ENCODE assay signal across 15 mouse cellular contexts in the genomic region with DNA sequence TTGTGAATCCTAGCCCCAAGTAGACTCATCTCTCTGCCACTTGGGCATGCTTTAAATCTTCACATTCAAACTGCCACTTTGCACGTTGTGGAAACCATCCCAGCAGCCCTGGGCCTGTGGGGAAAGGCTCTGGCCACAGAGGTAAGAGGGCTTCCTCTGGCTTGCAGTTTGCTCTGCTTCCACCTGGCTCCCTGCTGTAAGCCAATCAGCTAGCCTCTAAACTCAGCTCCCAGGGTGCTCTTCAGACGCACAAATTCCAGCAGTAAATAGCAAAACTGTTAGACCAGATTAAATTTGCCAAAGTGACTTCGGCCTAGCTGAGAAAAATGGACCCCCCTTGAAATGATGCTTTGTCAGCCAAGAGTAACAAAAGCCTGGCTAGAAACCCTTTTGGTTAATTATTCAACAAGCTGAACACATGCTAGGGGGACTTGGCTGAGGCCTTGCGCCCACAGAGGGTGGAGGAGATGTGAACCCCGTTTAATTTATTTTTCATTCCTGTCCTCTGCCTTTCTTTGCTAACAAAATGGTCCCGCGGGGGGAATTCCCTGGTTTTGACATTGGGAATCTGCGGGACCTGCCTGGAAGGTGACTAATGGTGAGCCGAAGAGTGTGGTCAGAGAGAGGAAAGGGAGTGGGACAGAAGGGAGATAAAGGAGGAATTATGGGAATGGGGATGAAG.
DNase-seq lines count a peak whose midpoint lies in the region; ATAC-seq and TF ChIP-seq lines count a peak whose summit lies in the region.
"Had no signal": no experiment of that assay in that cellular context is flagged by ENCODE, and none has a peak within 500 bp of the region (broad histone marks: within the 10 kb centered on the region; RNA-seq: fewer than 3 reads in every experiment).

No protein-coding gene starts in this region.

- 40% methylated on average over 9 of the region's 9 CpGs for WGBS in hindbrain, embryonic 13.5 days
- WGBS in hindbrain, embryonic 12.5 days, result 52% methylated on average over 9 of the region's 9 CpGs
- WGBS in embryonic facial prominence, embryonic 14.5 days, result 57% methylated on average over 9 of the region's 9 CpGs
- WGBS in limb, embryonic 14.5 days, result 54% methylated on average over 9 of the region's 9 CpGs

- H3K4me1 ChIP-seq in hindbrain, embryonic 13.5 days (replicated peaks), result peaks cover 15% of the 10 kb centered on the region
- peaks cover 8% of the 10 kb centered on the region for H3K4me1 ChIP-seq in hindbrain, embryonic 12.5 days
- H3K4me1 ChIP-seq in ES-Bruce4 (ENCODE audit: control insufficient read depth, insufficient read depth, low read length), result peaks cover 7% of the 10 kb centered on the region
- H3K4me1 ChIP-seq in embryonic facial prominence, embryonic 14.5 days (ENCODE audit: control insufficient read depth, insufficient read depth, low read length), result peaks cover 31% of the 10 kb centered on the region
- peaks cover 28% of the 10 kb centered on the region for H3K4me1 ChIP-seq in limb, embryonic 14.5 days (ENCODE audit: control insufficient read depth, insufficient read depth, low read length)

- H3K27me3 ChIP-seq in hindbrain, embryonic 13.5 days, result no peaks in the 10 kb centered on the region
- H3K27me3 ChIP-seq in hindbrain, embryonic 12.5 days, result no peaks in the 10 kb centered on the region
- H3K27me3 ChIP-seq in ES-Bruce4 (ENCODE audit: control insufficient read depth, insufficient read depth, low read length, poor library complexity, severe bottlenecking), result no peaks in the 10 kb centered on the region
- no peaks in the 10 kb centered on the region for H3K27me3 ChIP-seq in embryonic facial prominence, embryonic 14.5 days (replicated peaks; ENCODE audit: control insufficient read depth, insufficient read depth, low read length)
- H3K27me3 ChIP-seq in limb, embryonic 14.5 days (ENCODE audit: control insufficient read depth, insufficient read depth, low read length), result no peaks in the 10 kb centered on the region
- H3K27me3 ChIP-seq: intestine, embryonic 15.5 days; neural tube, embryonic 12.5 days had no signal

- H3K4me3 ChIP-seq in hindbrain, embryonic 13.5 days, result no peak overlapping the region
- H3K4me3 ChIP-seq in hindbrain, embryonic 12.5 days, result no peak overlapping the region
- H3K4me3 ChIP-seq in ES-Bruce4 (ENCODE audit: low read depth, low read length), result no peak overlapping the region
- no peak overlapping the region for H3K4me3 ChIP-seq in embryonic facial prominence, embryonic 14.5 days (ENCODE audit: low read depth, low read length)
- H3K4me3 ChIP-seq in limb, embryonic 14.5 days (replicated peaks; ENCODE audit: low read length), result no peak overlapping the region
- H3K4me3 ChIP-seq: forebrain, embryonic 12.5 days; intestine, embryonic 15.5 days; left cerebral cortex, adult 2 months; neural tube, embryonic 12.5 days had no signal

- H3K9ac ChIP-seq in hindbrain, embryonic 13.5 days, result no peak overlapping the region
- no peak overlapping the region for H3K9ac ChIP-seq in hindbrain, embryonic 12.5 days
- peak overlapping the region; percentile 21; the same call in 1 of the 2 replicates for H3K9ac ChIP-seq in ES-Bruce4 (ENCODE audit: low read depth, poor library complexity, severe bottlenecking)
- H3K9ac ChIP-seq in embryonic facial prominence, embryonic 14.5 days (ENCODE audit: low read depth, low read length), result no peak overlapping the region
- no peak overlapping the region for H3K9ac ChIP-seq in limb, embryonic 14.5 days (ENCODE audit: low read depth, low read length, severe bottlenecking)
- H3K9ac ChIP-seq: forebrain, embryonic 12.5 days; intestine, embryonic 15.5 days; neural tube, embryonic 12.5 days had no signal

- no peak overlapping the region for H3K4me2 ChIP-seq in hindbrain, embryonic 13.5 days
- H3K4me2 ChIP-seq in hindbrain, embryonic 12.5 days (replicated peaks), result no peak overlapping the region
- no peak overlapping the region for H3K4me2 ChIP-seq in embryonic facial prominence, embryonic 14.5 days (ENCODE audit: low read depth, low read length)
- H3K4me2 ChIP-seq in limb, embryonic 14.5 days (replicated peaks; ENCODE audit: low read depth, low read length, severe bottlenecking), result no peak overlapping the region
- H3K4me2 ChIP-seq: forebrain, embryonic 12.5 days; intestine, embryonic 15.5 days; neural tube, embryonic 12.5 days had no signal

- H3K36me3 ChIP-seq in hindbrain, embryonic 13.5 days, result no peaks in the 10 kb centered on the region
- H3K36me3 ChIP-seq in hindbrain, embryonic 12.5 days, result no peaks in the 10 kb centered on the region
- no peaks in the 10 kb centered on the region for H3K36me3 ChIP-seq in ES-Bruce4 (ENCODE audit: control insufficient read depth, insufficient read depth, low read length, poor library complexity, severe bottlenecking)
- no peaks in the 10 kb centered on the region for H3K36me3 ChIP-seq in embryonic facial prominence, embryonic 14.5 days (ENCODE audit: control insufficient read depth, insufficient read depth, low read length)
- H3K36me3 ChIP-seq in limb, embryonic 14.5 days (ENCODE audit: control insufficient read depth, insufficient read depth, low read length), result no peaks in the 10 kb centered on the region
- H3K36me3 ChIP-seq: forebrain, embryonic 12.5 days; intestine, embryonic 15.5 days; neural tube, embryonic 12.5 days had no signal

- TF ChIP-seq POLR2A in ES-Bruce4 (IDR thresholded peaks at IDR 0.05; ENCODE audit: insufficient read depth, low read length), result no peak
- TF ChIP-seq POLR2A in limb, embryonic 14.5 days (IDR thresholded peaks at IDR 0.05; ENCODE audit: borderline replicate concordance, extremely low read depth, insufficient read depth, insufficient read length), result no peak

- peak; percentile 27 for DNase-seq in embryonic facial prominence, embryonic 14.5 days (ENCODE audit: low spot score)
- peak; percentile 51 for DNase-seq in limb, embryonic 14.5 days (ENCODE audit: low spot score)
- DNase-seq in testis, postnatal 10 days (ENCODE audit: low spot score), result no peak
- no peak for DNase-seq in frontal cortex, postnatal 25 days (ENCODE audit: low spot score in 2 of 2)
- DNase-seq in left cerebral cortex, adult 18-20 months (ENCODE audit: low spot score in 2 of 2), result no peak
- DNase-seq: cerebellum, postnatal 25 days; gastrocnemius, postnatal 25 days; right cerebral cortex, adult 18-20 months had no signal

- no peak for TF ChIP-seq EP300 in ES-Bruce4 (IDR thresholded peaks at IDR 0.05; ENCODE audit: insufficient read depth, low read depth, low read length)

- H3K27ac ChIP-seq in hindbrain, embryonic 13.5 days, result peak overlapping the region; percentile 40; the same call in 1 of the 2 replicates
- H3K27ac ChIP-seq in hindbrain, embryonic 12.5 days, result no peak overlapping the region
- peak overlapping the region; percentile 93 for H3K27ac ChIP-seq in ES-Bruce4 (ENCODE audit: insufficient read depth, low read length)
- H3K27ac ChIP-seq in embryonic facial prominence, embryonic 14.5 days (replicated peaks; ENCODE audit: low read depth, low read length), result peak overlapping the region; percentile 61
- peak overlapping the region; percentile 1; the same call in 1 of the 2 replicates for H3K27ac ChIP-seq in limb, embryonic 14.5 days (replicated peaks; ENCODE audit: low read depth, low read length)
- H3K27ac ChIP-seq: intestine, embryonic 15.5 days; left cerebral cortex, adult 2 months; neural tube, embryonic 12.5 days had no signal

- no peaks in the 10 kb centered on the region for H3K9me3 ChIP-seq in hindbrain, embryonic 13.5 days
- H3K9me3 ChIP-seq in hindbrain, embryonic 12.5 days (replicated peaks), result no peaks in the 10 kb centered on the region
- H3K9me3 ChIP-seq in ES-Bruce4 (replicated peaks; ENCODE audit: control insufficient read depth, insufficient read depth, low read length, poor library complexity, severe bottlenecking), result no peaks in the 10 kb centered on the region
- H3K9me3 ChIP-seq in embryonic facial prominence, embryonic 14.5 days (ENCODE audit: control insufficient read depth, low read length), result no peaks in the 10 kb centered on the region
- no peaks in the 10 kb centered on the region for H3K9me3 ChIP-seq in limb, embryonic 14.5 days (ENCODE audit: control insufficient read depth, low read length)
- H3K9me3 ChIP-seq: forebrain, embryonic 12.5 days; intestine, embryonic 15.5 days; neural tube, embryonic 12.5 days had no signal

- no peak for TF ChIP-seq CTCF in ES-Bruce4 (IDR thresholded peaks at IDR 0.05; ENCODE audit: low read depth, low read length)

- no peak for ATAC-seq in hindbrain, embryonic 13.5 days (ENCODE audit: low FRiP score)
- ATAC-seq in hindbrain, embryonic 12.5 days (ENCODE audit: low FRiP score), result no peak
- no peak for ATAC-seq in embryonic facial prominence, embryonic 14.5 days (ENCODE audit: low read depth)
- ATAC-seq in limb, embryonic 14.5 days (ENCODE audit: low FRiP score, low read depth), result peak; percentile 46
- ATAC-seq: intestine, embryonic 15.5 days had no signal

Comparison
In these comparisons a context has a peak if more than half of its experiments do, and no peak if none do; other contexts are left out.
1. DNase-seq: peak in embryonic facial prominence, embryonic 14.5 days (single experiment) and limb, embryonic 14.5 days (single experiment); none in testis, postnatal 10 days (single experiment), frontal cortex, postnatal 25 days (0 of 2) and left cerebral cortex, adult 18-20 months (0 of 2).